Mouse (Mus musculus): ENCODE measurements around the gene Ccdc13. TPM values are rescaled to one million over a fixed set of nuclear protein-coding genes. Genes with fewer than 3 reads are reported as not detected.

The Ccdc13 gene
- polyA plus RNA-seq, 1 experiment: not detected

DNA sequence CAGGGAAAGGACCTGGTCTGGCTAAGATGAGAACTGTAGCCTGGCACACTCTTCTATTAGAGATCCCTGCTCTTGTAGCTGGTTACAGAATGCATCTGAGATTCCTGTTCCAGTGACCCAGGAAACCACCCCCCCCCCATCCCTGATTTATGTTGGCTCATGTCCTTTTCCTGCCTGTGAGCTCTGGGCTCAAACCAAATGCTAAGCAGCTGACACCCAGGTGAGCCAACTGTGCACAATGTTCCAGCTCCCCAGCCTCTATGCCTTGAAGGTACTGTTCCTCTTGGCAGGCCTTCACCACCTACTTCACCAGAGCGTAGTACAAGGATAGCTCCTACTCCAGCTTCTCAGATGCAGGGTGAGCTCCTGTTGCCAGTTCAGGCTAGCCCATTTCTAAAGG is 16.2 kb downstream of the Ccdc13 start:
- Histone ChIP-seq H3K27ac (ENCODE audit: control insufficient read depth, insufficient read depth, low read depth, low read length, poor library complexity) (no peak overlapping the region), H3K4me3 (replicated peaks; ENCODE audit: control insufficient read depth, low read depth, low read length) (no peak overlapping the region), H3K4me1 (ENCODE audit: control insufficient read depth, insufficient read depth, low read length) (no peaks in the 10 kb centered on the region)
- TF ChIP-seq CTCF (IDR thresholded peaks at IDR 0.05; ENCODE audit: control insufficient read depth, insufficient read depth, low read length): no peak
- no peak for TF ChIP-seq POLR2A (IDR thresholded peaks at IDR 0.05; ENCODE audit: borderline replicate concordance, control insufficient read depth, low read depth, low read length)
- 79% methylated on average over 1 of the region's 1 CpGs for WGBS

DNA sequence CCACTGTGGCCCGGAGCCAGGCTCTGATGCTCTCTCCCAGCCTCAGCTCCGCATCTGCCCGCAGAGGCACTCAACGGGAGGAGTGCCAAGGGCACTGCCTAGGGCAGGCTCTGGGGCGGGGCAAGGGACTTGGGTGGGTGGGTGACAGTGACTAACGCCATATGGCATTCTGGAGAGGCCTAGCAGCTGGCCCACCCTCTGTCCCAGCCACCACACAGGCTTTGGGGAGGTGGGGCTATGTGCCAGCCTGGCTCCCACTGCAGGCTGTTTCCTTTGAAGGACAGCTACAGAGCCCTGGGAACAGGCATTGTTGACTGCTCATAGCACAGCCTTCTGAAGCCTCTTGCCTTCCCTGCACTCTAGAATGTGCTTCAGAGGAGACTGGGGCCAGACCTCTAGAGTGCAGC is 16.7 kb downstream of the Ccdc13 start:
- H3K4me3 ChIP-seq (replicated peaks; ENCODE audit: control insufficient read depth, low read depth, low read length): no peak overlapping the region
- WGBS: 67% methylated on average over 6 of the region's 6 CpGs
- TF ChIP-seq CTCF (IDR thresholded peaks at IDR 0.05; ENCODE audit: control insufficient read depth, insufficient read depth, low read length) (no peak), POLR2A (IDR thresholded peaks at IDR 0.05; ENCODE audit: borderline replicate concordance, control insufficient read depth, low read depth, low read length) (no peak)

GRCm38 (mm10) chr9:121820765-121821164 is 18.5 kb downstream of the Ccdc13 start:
- TF ChIP-seq CTCF (IDR thresholded peaks at IDR 0.05; ENCODE audit: control insufficient read depth, insufficient read depth, low read length): no peak
- no peak for TF ChIP-seq POLR2A (IDR thresholded peaks at IDR 0.05; ENCODE audit: borderline replicate concordance, control insufficient read depth, low read depth, low read length)
- Histone ChIP-seq H3K27ac (ENCODE audit: control insufficient read depth, insufficient read depth, low read depth, low read length, poor library complexity) (no peak overlapping the region), H3K4me3 (replicated peaks; ENCODE audit: control insufficient read depth, low read depth, low read length) (no peak overlapping the region), H3K4me1 (ENCODE audit: control insufficient read depth, insufficient read depth, low read length) (no peaks in the 10 kb centered on the region)
- 68% methylated on average over 5 of the region's 5 CpGs for WGBS

More for the DNA sequence above, 16.7 kb downstream of the Ccdc13 start:
- H3K27ac ChIP-seq (ENCODE audit: control insufficient read depth, insufficient read depth, low read depth, low read length, poor library complexity): no peak overlapping the region
- H3K4me1 ChIP-seq (ENCODE audit: control insufficient read depth, insufficient read depth, low read length): no peaks in the 10 kb centered on the region

GRCm38 (mm10) chr9:121819771-121820471 is 19.3 kb downstream of the Ccdc13 start:
- TF ChIP-seq POLR2A (IDR thresholded peaks at IDR 0.05; ENCODE audit: borderline replicate concordance, control insufficient read depth, low read depth, low read length) (no peak), CTCF (IDR thresholded peaks at IDR 0.05; ENCODE audit: control insufficient read depth, insufficient read depth, low read length) (no peak)
- 76% methylated on average over 7 of the region's 7 CpGs for WGBS

DNA sequence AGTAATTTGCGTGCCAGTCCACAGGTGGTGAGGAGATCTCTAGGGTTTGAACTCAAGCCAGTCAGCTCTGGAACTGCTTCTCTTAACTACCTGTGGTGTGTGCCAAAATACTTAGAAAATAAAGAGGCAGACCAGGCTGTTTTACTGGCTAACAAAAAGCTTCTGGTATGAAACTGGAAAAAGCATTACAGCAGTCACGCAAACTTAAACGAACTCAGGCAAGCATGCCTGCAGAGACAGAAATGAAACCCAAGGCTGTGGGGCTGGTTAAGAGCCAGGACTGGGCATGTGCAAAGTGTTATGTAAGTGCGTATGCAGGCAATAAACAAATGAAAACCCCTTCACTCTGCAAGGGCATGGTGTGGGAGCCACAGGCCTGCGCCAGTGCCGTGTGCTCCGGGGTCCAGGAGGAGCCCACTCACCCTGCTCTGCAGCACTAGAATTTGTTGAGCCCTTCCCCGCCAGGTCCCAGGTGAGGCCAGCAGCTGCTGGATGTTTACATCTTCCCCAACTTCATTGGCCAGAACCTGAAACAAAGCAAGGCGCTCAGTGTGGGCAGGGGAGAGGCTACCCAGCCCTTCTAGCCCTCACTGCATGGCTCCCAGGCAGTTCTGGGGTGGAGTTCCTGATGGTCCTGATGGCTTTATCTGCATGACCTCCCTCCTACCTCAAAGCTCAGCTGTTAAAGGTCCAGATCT is 20.0 kb downstream of the Ccdc13 start:
- 80% methylated on average over 9 of the region's 9 CpGs for WGBS
- no peak for TF ChIP-seq CTCF (IDR thresholded peaks at IDR 0.05; ENCODE audit: control insufficient read depth, insufficient read depth, low read length)

More at GRCm38 (mm10) chr9:121819771-121820471, 19.3 kb downstream of the Ccdc13 start:
- Histone ChIP-seq H3K27ac (ENCODE audit: control insufficient read depth, insufficient read depth, low read depth, low read length, poor library complexity) (no peak overlapping the region), H3K4me1 (ENCODE audit: control insufficient read depth, insufficient read depth, low read length) (no peaks in the 10 kb centered on the region), H3K4me3 (replicated peaks; ENCODE audit: control insufficient read depth, low read depth, low read length) (no peak overlapping the region)

DNA sequence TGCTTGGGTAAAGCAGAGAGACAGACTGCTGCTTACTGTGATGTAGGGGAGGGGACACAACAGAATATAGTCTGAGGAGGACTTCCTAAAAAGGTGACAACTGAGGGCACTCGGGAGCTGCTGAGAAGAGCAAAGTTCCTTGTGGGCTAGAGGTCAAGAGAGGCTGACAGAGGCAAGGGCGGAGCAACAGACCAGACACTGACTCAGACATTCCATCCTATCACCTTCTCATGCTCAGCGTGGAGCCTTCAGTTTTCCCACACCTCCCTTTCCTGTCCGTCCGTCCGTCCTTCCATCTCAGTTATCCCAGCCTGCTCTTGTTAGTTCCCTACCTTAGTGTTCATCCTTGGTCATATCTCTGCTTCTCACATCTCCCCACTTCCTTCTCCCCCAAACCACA is 24.1 kb downstream of the Ccdc13 start:
- Histone ChIP-seq H3K4me3 (replicated peaks; ENCODE audit: control insufficient read depth, low read depth, low read length) (no peak overlapping the region), H3K4me1 (ENCODE audit: control insufficient read depth, insufficient read depth, low read length) (no peaks in the 10 kb centered on the region), H3K27ac (ENCODE audit: control insufficient read depth, insufficient read depth, low read depth, low read length, poor library complexity) (no peak overlapping the region)
- TF ChIP-seq CTCF (IDR thresholded peaks at IDR 0.05; ENCODE audit: control insufficient read depth, insufficient read depth, low read length): no peak
- 31% methylated on average over 6 of the region's 6 CpGs for WGBS

More for the DNA sequence above, 20.0 kb downstream of the Ccdc13 start:
- Histone ChIP-seq H3K27ac (ENCODE audit: control insufficient read depth, insufficient read depth, low read depth, low read length, poor library complexity) (no peak overlapping the region), H3K4me3 (replicated peaks; ENCODE audit: control insufficient read depth, low read depth, low read length) (no peak overlapping the region), H3K4me1 (ENCODE audit: control insufficient read depth, insufficient read depth, low read length) (no peaks in the 10 kb centered on the region)

GRCm38 (mm10) chr9:121810081-121810821 is 29.0 kb downstream of the Ccdc13 start:
- 74% methylated on average over 15 of the region's 15 CpGs for WGBS
- no peak overlapping the region for H3K27ac ChIP-seq (ENCODE audit: control insufficient read depth, insufficient read depth, low read depth, low read length, poor library complexity)
- H3K4me3 ChIP-seq (replicated peaks; ENCODE audit: control insufficient read depth, low read depth, low read length): no peak overlapping the region
- H3K4me1 ChIP-seq (ENCODE audit: control insufficient read depth, insufficient read depth, low read length): no peaks in the 10 kb centered on the region
- TF ChIP-seq POLR2A (IDR thresholded peaks at IDR 0.05; ENCODE audit: borderline replicate concordance, control insufficient read depth, low read depth, low read length) (no peak), CTCF (IDR thresholded peaks at IDR 0.05; ENCODE audit: control insufficient read depth, insufficient read depth, low read length) (no peak)

DNA sequence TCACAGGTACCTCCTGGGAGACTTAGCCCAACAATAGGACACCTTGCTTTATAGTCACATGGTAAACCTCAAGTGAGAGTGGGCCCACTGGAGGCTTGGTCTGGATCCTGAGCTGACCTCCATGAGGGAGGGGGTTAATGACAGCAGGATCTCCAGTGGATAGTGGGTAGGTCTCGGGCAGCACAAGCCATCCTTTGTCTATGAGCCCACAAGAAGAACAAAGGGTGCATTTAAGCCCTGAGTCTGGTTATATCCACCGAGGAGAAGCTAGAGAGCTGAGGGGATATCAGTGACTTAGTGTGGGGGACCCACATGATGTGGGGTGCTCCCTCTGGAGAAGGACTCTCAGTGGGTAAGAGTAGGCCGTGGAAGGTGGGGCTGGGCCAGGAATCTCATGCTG is 30.8 kb downstream of the Ccdc13 start:
- 80% methylated on average over 3 of the region's 3 CpGs for WGBS
- Histone ChIP-seq H3K27ac (ENCODE audit: control insufficient read depth, insufficient read depth, low read depth, low read length, poor library complexity) (no peak overlapping the region), H3K4me3 (replicated peaks; ENCODE audit: control insufficient read depth, low read depth, low read length) (no peak overlapping the region), H3K4me1 (ENCODE audit: control insufficient read depth, insufficient read depth, low read length) (no peaks in the 10 kb centered on the region)
- TF ChIP-seq POLR2A (IDR thresholded peaks at IDR 0.05; ENCODE audit: borderline replicate concordance, control insufficient read depth, low read depth, low read length): no peak
- no peak for TF ChIP-seq CTCF (IDR thresholded peaks at IDR 0.05; ENCODE audit: control insufficient read depth, insufficient read depth, low read length)

Measured in bone marrow, adult 2 months (tissue).